Mouse (Mus musculus) lung, postnatal 14 days (tissue): ENCODE measurements around the gene Ppp1r13b.

Source experiments
- DNase-seq: peaks from one replicate; pipeline ENCODE4 v3.0.0; 2021

Ppp1r13b gene

DNA sequence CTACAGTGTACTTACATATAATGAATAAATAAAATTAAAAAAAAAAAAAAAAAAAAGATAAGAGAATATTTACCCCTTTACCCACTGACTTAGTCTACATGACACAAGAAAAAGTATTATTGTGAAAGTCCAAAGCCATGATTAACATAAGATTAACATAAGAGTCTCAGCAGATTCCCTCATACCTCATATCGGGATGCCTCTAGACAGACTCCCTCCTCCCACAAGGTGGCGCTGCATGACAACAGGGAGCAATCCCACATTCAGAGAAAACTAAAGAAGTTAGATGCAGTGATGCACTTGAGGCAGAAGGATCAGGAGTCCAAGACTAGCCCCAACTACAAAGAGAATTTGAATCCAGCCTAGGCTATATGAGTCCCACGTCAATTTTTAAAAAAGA lies 29.7 kb downstream of the Ppp1r13b start:
- peak; percentile 94 for DNase-seq

DNA sequence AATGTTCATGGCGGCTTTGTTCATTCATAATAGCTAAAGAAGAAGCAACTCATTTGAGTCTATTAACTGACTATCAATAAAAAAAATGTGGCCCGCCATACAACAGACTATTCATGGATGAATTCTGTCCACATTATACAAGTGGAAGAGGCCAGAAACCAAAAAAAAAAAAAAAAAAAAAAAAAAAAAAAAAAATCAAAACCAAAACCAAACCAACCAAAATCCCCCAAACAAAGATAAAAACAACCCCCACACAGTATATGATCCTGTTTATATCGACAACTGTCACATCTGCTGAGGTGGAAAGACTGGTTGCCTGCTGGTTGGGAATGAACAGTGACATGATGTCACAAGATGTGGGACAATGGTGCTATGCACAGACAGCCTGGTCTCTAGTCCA lies 32.4 kb downstream of the Ppp1r13b start:
- DNase-seq = no peak

GRCm38 (mm10) chr12:111874601-111875140 lies 33.2 kb downstream of the Ppp1r13b start:
- DNase-seq = no peak

DNA sequence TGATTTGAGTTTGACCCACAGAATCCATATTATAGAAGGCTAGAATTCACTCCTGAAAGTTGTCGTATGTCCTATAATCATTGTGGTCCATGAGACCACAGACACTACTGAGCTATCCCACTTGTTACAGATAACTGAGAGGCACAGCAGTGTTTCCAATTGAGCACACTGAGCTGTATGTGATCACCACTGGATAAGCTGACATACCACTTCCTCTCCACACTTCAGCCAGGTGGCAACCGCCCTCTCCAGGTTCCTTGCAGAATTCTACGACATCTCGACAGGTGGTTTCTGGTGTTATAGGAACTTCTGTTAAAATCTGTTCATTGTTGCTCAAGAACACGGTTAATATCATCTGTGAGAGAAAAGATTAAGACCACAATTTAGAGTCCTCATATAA lies 35.8 kb downstream of the Ppp1r13b start:
- DNase-seq = no peak

- no peak for DNase-seq
Measured at GRCm38 (mm10) chr12:111870811-111871210, 37.1 kb downstream of the Ppp1r13b start.

GRCm38 (mm10) chr12:111869806-111870205 lies 38.1 kb downstream of the Ppp1r13b start:
- no peak for DNase-seq

GRCm38 (mm10) chr12:111864206-111864824 lies 43.6 kb downstream of the Ppp1r13b start:
- DNase-seq = no peak

- no peak for DNase-seq
Measured at GRCm38 (mm10) chr12:111855448-111855847, 52.5 kb downstream of the Ppp1r13b start.

- no peak for DNase-seq
Measured at GRCm38 (mm10) chr12:111853546-111853945, 54.4 kb downstream of the Ppp1r13b start.

DNA sequence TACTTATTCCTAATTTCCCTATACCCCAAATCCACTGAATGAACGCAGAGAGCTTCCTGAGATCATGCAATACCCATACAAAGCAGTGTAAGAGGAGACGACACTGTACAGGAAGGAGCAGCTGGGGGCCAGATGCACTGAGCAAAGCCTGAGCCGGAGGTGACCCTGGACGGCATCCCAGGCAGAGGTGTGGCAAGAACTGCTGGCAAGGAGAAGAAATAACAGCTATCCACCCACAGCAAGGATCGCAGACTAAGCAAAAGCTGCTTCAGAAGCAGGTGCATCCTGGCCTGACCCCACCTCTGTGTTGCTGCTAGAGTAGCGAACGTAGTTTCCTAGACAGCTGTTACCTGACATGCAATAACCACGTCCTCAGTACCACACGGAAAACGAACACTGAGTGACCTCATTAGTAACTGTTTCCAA lies 54.9 kb downstream of the Ppp1r13b start:
- peak; percentile 39 for DNase-seq

- DNase-seq = no peak
Measured at GRCm38 (mm10) chr12:111851745-111852144, 56.2 kb downstream of the Ppp1r13b start.

DNA sequence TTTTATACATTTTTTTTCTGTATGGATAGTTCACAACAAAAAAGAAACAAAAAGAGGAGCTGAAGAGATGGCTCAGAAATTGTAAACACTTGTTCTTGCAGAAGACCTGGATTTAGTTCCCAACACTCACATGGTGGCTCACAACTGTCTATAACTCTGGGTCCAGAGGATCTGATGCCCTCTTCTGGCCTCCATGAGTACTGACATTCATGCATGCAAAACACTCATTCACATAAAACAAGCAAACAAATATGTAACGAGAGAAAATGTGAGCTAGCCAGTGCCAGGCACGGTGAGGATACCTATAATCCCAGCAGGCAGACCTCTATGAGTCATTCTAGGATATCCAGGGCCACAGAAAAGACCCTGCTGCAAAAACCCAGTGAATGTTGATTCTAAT lies 56.7 kb downstream of the Ppp1r13b start:
- no peak for DNase-seq

- DNase-seq = no peak
Measured at GRCm38 (mm10) chr12:111848300-111848798, 59.6 kb downstream of the Ppp1r13b start.

- no peak for DNase-seq
Measured at GRCm38 (mm10) chr12:111846815-111847214, 61.1 kb downstream of the Ppp1r13b start.

GRCm38 (mm10) chr12:111845953-111846352 lies 62.0 kb downstream of the Ppp1r13b start:
- DNase-seq = no peak

GRCm38 (mm10) chr12:111843470-111843869 lies 64.4 kb downstream of the Ppp1r13b start:
- no peak for DNase-seq

- no peak for DNase-seq
Measured at GRCm38 (mm10) chr12:111842565-111843433, 65.1 kb downstream of the Ppp1r13b start.

DNA sequence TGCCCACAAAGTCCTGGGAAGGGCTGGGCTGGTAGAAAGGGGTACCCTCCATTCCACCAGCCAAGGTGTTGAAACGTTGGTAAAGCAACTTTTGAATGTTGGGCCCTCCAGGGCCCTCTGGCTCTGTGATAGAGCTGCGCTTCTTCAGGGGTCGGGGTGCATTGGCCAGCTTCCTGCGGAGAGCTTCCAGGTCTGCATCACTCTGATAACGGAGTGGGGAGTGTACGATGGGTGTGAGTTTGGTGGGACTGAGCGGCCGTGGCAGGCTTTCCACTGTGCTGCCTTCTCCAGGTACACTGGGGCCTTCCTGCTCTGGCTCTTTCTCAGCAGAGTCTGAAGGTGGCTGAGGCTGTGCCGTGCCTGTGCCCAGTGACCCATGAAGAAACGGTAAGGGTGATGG lies 74.5 kb downstream of the Ppp1r13b start:
- DNase-seq = no peak

DNA sequence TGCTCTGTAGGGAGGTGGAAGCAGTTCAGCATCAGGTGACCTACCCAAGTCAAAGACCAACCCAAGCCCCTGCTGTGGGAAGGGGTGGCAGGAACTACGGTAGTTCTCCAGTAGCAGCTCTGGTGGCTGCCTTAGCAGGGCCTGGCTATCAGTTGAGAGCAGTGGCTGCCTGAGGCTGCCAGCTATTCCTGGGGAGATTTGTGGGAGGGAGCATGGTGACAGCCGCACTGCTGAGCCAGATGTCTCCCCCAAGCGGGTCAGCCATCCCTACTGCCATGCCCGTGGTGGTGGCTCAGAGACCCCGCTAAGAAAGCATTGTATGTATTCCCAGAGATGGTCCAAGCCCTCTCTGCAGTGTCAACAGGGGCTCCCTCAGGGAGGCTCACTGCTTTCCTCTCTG lies 75.3 kb downstream of the Ppp1r13b start:
- DNase-seq = no peak

- DNase-seq = no peak
Measured at GRCm38 (mm10) chr12:111830375-111830774, 77.5 kb downstream of the Ppp1r13b start.

DNA sequence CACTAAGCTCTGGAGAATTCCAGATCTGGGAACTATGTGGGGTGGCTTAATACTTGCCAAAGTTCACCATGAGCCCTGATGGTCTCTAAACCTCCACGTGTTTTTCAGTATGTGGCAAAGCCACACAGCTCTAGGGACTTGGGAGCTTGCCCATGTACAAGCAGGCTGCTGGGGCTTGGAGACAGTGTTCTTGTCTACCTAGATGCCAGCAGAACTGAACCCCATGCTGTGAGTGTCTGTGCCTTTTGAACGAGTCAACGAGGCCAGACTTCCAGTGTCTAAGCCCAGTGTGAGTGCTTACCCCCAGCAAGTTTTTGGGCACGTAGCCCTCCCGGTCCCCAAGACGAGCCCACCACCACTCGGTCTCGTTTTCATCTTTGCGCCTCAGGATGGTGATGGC lies 78.0 kb downstream of the Ppp1r13b start:
- DNase-seq = no peak

DNA sequence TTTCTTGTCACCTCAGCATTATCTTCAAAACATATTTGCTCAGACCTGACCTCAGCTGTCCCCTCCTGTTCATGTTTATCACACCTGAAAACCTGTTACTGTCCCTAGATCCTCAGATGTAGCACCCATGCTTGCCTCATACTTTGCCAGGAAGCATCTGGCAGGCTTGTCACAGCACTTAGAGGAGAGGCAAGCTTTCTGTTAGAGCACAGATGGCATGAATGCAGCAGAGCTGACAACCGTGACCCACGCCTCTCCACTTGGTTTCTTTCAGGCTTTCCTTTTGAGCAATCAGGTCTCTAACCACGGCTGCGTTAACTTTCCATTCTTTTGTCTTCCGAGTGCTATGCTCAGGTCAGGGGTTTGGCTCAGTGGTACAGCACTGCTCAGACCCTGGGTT lies 78.5 kb downstream of the Ppp1r13b start:
- no peak for DNase-seq

GRCm38 (mm10) chr12:111827556-111827955 lies 80.4 kb downstream of the Ppp1r13b start:
- no peak for DNase-seq

DNA sequence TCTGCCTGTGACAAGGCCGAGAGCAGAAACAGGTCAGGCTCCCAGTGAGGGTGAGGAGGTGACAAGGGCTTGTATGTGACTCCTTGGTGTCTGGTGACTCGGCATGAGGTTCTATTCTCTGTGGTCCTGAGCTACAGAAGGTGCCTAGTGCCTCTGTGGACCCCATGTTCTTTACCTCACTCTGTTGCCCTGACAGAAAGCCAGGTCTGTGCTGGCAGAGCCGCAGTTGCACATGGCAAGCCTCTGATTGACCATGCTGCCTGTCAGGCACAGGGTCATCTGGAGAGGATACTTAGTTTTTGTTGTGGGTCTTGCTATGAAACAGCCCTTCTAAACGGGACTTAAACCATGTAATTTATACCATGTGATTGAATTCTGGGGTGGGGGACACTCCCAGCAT lies 86.0 kb downstream of the Ppp1r13b start:
- DNase-seq = no peak
